Mouse (Mus musculus): ENCODE data around the gene Baz2b. TPM values are rescaled to one million over a fixed set of nuclear protein-coding genes. Genes with fewer than 3 reads are reported as not detected.
"Not testable (repeated sequence)": the region's sequence is repeated elsewhere in the genome, so short reads cannot be mapped to it uniquely, and the experiment has no call there.

Gene Baz2b
- total and polyA plus RNA-seq, 2 experiments from 2014 or later = 72.3 to 89.3 TPM

GRCm38 (mm10) chr2:60082984-60083636, 126.5 kb downstream of the Baz2b start:
- no peak overlapping the region for H3K27ac ChIP-seq (ENCODE audit: low read depth, low read length)
- DNase-seq (ENCODE audit: low spot score) (peak; percentile 9), ATAC-seq (ENCODE audit: low FRiP score) (no peak)
- H3K9ac ChIP-seq (replicated peaks; ENCODE audit: low read length, poor library complexity, severe bottlenecking) = no peak overlapping the region
- H3K36me3 ChIP-seq (ENCODE audit: insufficient read depth, low read length) = no peaks in the 10 kb centered on the region
- no peaks in the 10 kb centered on the region for H3K27me3 ChIP-seq (ENCODE audit: insufficient read depth, low read length)
- H3K4me2 ChIP-seq (ENCODE audit: low read depth, low read length, poor library complexity, severe bottlenecking) = no peak overlapping the region
- 62% methylated on average over 7 of the region's 7 CpGs for WGBS
- H3K9me3 ChIP-seq (ENCODE audit: low read length) = no peaks in the 10 kb centered on the region
- no peak overlapping the region for H3K4me3 ChIP-seq (ENCODE audit: low read depth, low read length)
- H3K4me1 ChIP-seq (ENCODE audit: insufficient read depth, low read length) = no peaks in the 10 kb centered on the region
- no peak for TF ChIP-seq CTCF (IDR thresholded peaks at IDR 0.05)

- TF ChIP-seq CTCF (IDR thresholded peaks at IDR 0.05) = no peak
- Histone ChIP-seq H3K36me3 (ENCODE audit: insufficient read depth, low read length) (no peaks in the 10 kb centered on the region), H3K27me3 (ENCODE audit: insufficient read depth, low read length) (no peaks in the 10 kb centered on the region), H3K4me2 (ENCODE audit: low read depth, low read length, poor library complexity, severe bottlenecking) (no peak overlapping the region), H3K4me3 (ENCODE audit: low read depth, low read length) (no peak overlapping the region), H3K9me3 (ENCODE audit: low read length) (no peaks in the 10 kb centered on the region), H3K27ac (ENCODE audit: low read depth, low read length) (no peak overlapping the region), H3K4me1 (ENCODE audit: insufficient read depth, low read length) (no peaks in the 10 kb centered on the region), H3K9ac (replicated peaks; ENCODE audit: low read length, poor library complexity, severe bottlenecking) (no peak overlapping the region)
- 94% methylated on average over 4 of the region's 4 CpGs for WGBS
- ATAC-seq (ENCODE audit: low FRiP score) (no peak), DNase-seq (ENCODE audit: low spot score) (no peak)
These were observed 127.4 kb downstream of the Baz2b start for GRCm38 (mm10) chr2:60082225-60082624.

- H3K4me2 ChIP-seq (ENCODE audit: low read depth, low read length, poor library complexity, severe bottlenecking) = no peak overlapping the region
- H3K9ac ChIP-seq (replicated peaks; ENCODE audit: low read length, poor library complexity, severe bottlenecking) = no peak overlapping the region
- ATAC-seq (ENCODE audit: low FRiP score) (no peak), DNase-seq (ENCODE audit: low spot score) (no peak)
- H3K36me3 ChIP-seq (ENCODE audit: insufficient read depth, low read length) = no peaks in the 10 kb centered on the region
- no peaks in the 10 kb centered on the region for H3K4me1 ChIP-seq (ENCODE audit: insufficient read depth, low read length)
- no peaks in the 10 kb centered on the region for H3K27me3 ChIP-seq (ENCODE audit: insufficient read depth, low read length)
- no peak for TF ChIP-seq CTCF (IDR thresholded peaks at IDR 0.05)
- 81% methylated on average over 4 of the region's 4 CpGs for WGBS
- no peak overlapping the region for H3K4me3 ChIP-seq (ENCODE audit: low read depth, low read length)
- H3K27ac ChIP-seq (ENCODE audit: low read depth, low read length) = no peak overlapping the region
- H3K9me3 ChIP-seq (ENCODE audit: low read length) = no peaks in the 10 kb centered on the region
These were observed 128.8 kb downstream of the Baz2b start for GRCm38 (mm10) chr2:60080831-60081230.

GRCm38 (mm10) chr2:60077631-60078030, 132.0 kb downstream of the Baz2b start:
- Histone ChIP-seq H3K9me3 (ENCODE audit: low read length) (no peaks in the 10 kb centered on the region), H3K4me2 (ENCODE audit: low read depth, low read length, poor library complexity, severe bottlenecking) (no peak overlapping the region), H3K27ac (ENCODE audit: low read depth, low read length) (no peak overlapping the region), H3K36me3 (ENCODE audit: insufficient read depth, low read length) (no peaks in the 10 kb centered on the region), H3K27me3 (ENCODE audit: insufficient read depth, low read length) (no peaks in the 10 kb centered on the region), H3K4me1 (ENCODE audit: insufficient read depth, low read length) (no peaks in the 10 kb centered on the region), H3K9ac (replicated peaks; ENCODE audit: low read length, poor library complexity, severe bottlenecking) (no peak overlapping the region), H3K4me3 (ENCODE audit: low read depth, low read length) (no peak overlapping the region)
- ATAC-seq (ENCODE audit: low FRiP score) = no peak
- WGBS = 61% methylated on average over 9 of the region's 9 CpGs
- peak; percentile 8 for DNase-seq (ENCODE audit: low spot score)
- TF ChIP-seq CTCF (IDR thresholded peaks at IDR 0.05) = no peak

GRCm38 (mm10) chr2:60076800-60077199, 132.8 kb downstream of the Baz2b start:
- WGBS = 38% methylated on average over 7 of the region's 7 CpGs
- no peak for DNase-seq (ENCODE audit: low spot score)

GRCm38 (mm10) chr2:60076025-60076424, 133.6 kb downstream of the Baz2b start:
- DNase-seq (ENCODE audit: low spot score) = no peak
- no peak for TF ChIP-seq CTCF (IDR thresholded peaks at IDR 0.05)
- no peaks in the 10 kb centered on the region for H3K9me3 ChIP-seq (ENCODE audit: low read length)
- H3K27ac ChIP-seq (ENCODE audit: low read depth, low read length) = no peak overlapping the region
- no peak overlapping the region for H3K9ac ChIP-seq (replicated peaks; ENCODE audit: low read length, poor library complexity, severe bottlenecking)
- H3K27me3 ChIP-seq (ENCODE audit: insufficient read depth, low read length) = no peaks in the 10 kb centered on the region
- 31% methylated on average over 1 of the region's 1 CpGs for WGBS
- no peaks in the 10 kb centered on the region for H3K36me3 ChIP-seq (ENCODE audit: insufficient read depth, low read length)
- H3K4me2 ChIP-seq (ENCODE audit: low read depth, low read length, poor library complexity, severe bottlenecking) = no peak overlapping the region
- ATAC-seq (ENCODE audit: low FRiP score) = no peak
- no peak overlapping the region for H3K4me3 ChIP-seq (ENCODE audit: low read depth, low read length)
- no peaks in the 10 kb centered on the region for H3K4me1 ChIP-seq (ENCODE audit: insufficient read depth, low read length)

More at GRCm38 (mm10) chr2:60076800-60077199, 132.8 kb downstream of the Baz2b start:
- no peak overlapping the region for H3K27ac ChIP-seq (ENCODE audit: low read depth, low read length)
- ATAC-seq (ENCODE audit: low FRiP score) = no peak
- no peaks in the 10 kb centered on the region for H3K9me3 ChIP-seq (ENCODE audit: low read length)
- 0 out of 2 replicates have a peak overlapping the region, but pooled peaks have one; percentile 29 for H3K9ac ChIP-seq (replicated peaks; ENCODE audit: low read length, poor library complexity, severe bottlenecking)
- no peak overlapping the region for H3K4me3 ChIP-seq (ENCODE audit: low read depth, low read length)
- no peak for TF ChIP-seq CTCF (IDR thresholded peaks at IDR 0.05)
- H3K4me1 ChIP-seq (ENCODE audit: insufficient read depth, low read length) = no peaks in the 10 kb centered on the region
- H3K36me3 ChIP-seq (ENCODE audit: insufficient read depth, low read length) = no peaks in the 10 kb centered on the region
- H3K4me2 ChIP-seq (ENCODE audit: low read depth, low read length, poor library complexity, severe bottlenecking) = no peak overlapping the region
- H3K27me3 ChIP-seq (ENCODE audit: insufficient read depth, low read length) = no peaks in the 10 kb centered on the region

GRCm38 (mm10) chr2:60073798-60074197, 135.8 kb downstream of the Baz2b start:
- not testable (repeated sequence) for H3K4me2 ChIP-seq (ENCODE audit: low read depth, low read length, poor library complexity, severe bottlenecking); H3K9ac ChIP-seq (replicated peaks; ENCODE audit: low read length, poor library complexity, severe bottlenecking); H3K4me1 ChIP-seq (ENCODE audit: insufficient read depth, low read length); DNase-seq (ENCODE audit: low spot score); ATAC-seq (ENCODE audit: low FRiP score); H3K27ac ChIP-seq (ENCODE audit: low read depth, low read length); H3K4me3 ChIP-seq (ENCODE audit: low read depth, low read length); H3K36me3 ChIP-seq (ENCODE audit: insufficient read depth, low read length); H3K27me3 ChIP-seq (ENCODE audit: insufficient read depth, low read length); H3K9me3 ChIP-seq (ENCODE audit: low read length)
- 100% methylated on average over 1 of the region's 1 CpGs for WGBS
